Mouse (Mus musculus) T-helper 17 cell (primary cell): Measurements from ENCODE around the gene Sox13.

Source experiments
- in situ Hi-C, 2 experiments: fragments of 300-600 bp; cut with MboI, MseI; formaldehyde crosslinking; loops; 1 replicate in 1 of 2; 2 replicates in 1 of 2; pipeline ENCODE4 v1.15.1; 2025; ENCODE audit warnings: high pct_unique_total_duplicates in 2 of 2

Sox13 gene

GRCm38 (mm10) chr1:133400014-133400725 lies 24.0 kb downstream of the Sox13 start:
- in situ Hi-C loops: no loop called here

DNA sequence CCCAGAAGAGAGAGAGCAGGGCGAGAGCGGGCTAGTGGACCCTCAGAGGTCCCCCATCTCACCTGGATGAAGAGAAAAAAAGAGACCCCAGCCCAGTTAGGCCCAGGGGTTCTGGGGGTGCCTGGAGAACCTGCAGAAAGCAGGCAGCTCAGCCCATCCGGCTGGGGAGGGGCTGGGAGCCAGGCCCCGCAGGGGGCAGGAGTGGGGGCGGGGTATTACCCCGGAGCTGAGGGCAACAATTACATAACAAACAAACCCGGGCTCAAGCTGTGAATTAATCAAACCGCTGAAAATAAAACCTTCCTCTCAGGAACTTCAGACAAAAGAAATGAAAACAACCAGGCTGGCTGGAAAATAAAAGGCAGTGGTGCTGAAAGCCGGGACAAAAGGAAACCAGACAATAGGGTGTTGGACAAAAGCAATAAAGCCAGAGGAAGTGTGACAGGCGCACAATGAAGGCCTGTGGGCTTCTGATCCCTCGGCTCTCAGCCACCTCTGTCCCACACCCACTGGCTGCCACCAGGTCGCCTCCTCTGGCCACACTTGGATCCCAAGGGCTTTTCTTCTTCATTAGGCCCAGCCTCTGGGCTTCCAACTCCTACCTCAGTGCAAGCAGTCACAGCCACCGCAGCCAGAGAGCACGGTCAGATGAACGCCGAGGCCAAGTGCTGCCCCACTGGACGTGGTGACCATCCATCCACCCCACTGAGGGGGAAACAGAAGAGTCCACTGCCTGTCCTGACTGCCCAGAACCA lies 26.5 kb downstream of the Sox13 start:
- in situ Hi-C loops: no loop called here

DNA sequence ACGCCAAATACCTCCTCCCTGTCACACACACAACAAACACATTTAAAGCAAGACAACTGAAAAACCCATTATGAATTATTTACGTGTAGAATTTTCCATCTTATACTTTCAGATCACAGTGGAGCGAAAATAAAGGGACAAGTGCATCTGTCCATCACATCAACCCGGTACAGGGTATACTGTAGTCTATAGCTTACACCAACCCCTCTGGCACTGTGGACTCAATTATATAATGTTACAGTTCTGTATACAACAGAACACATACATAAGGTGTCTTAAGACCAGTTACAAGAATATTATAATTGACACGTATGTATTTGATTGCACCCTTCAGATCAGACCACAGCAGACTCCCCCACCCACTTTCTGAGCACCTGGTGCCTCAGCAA lies 27.1 kb downstream of the Sox13 start:
- in situ Hi-C loops: no loop called here

DNA sequence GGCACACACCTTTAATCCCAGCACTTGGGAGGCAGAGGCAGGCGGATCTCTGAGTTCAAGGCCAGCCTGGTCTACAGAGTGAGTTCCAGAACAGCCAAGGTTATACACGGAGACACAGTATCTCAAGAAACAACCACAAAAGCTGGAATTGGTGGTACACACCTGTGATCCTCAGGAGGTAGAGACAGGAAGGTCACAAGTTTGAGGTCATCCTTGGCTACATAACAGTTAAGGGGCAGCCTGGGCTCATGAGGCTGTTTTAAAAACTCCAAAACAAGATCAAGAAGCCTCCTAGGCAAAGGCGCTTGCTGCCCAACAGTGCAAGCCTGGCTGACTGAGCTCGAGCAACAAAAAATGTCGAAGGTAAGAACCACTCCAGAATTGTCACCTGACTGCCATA lies 27.5 kb downstream of the Sox13 start:
- in situ Hi-C loops: no loop called here

DNA sequence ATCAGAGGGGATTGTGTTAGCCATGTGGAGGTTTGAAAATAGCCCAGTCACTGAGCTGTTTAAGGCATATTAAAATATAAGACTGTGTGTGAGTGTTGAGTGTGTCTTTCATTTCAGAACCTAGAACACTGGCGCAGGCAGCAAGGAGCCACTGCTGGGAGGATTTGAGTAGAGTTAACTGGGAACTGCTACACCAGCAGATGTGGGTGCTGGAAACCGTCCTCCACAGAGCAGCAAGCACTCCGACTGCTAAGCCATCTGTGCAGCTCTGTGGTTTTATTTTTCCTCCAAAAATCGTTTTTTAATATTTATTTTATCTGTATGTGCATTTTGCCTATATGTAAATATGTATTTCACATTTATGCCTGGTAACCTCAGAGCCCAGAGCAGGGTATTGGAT lies 29.5 kb downstream of the Sox13 start:
- in situ Hi-C loops: no loop called here

GRCm38 (mm10) chr1:133387539-133388268 lies 36.5 kb downstream of the Sox13 start:
- in situ Hi-C loops: loop anchor here (5.0 to 10.0 kb wide), 3 partner anchors 215 to 727 kb away; partner anchors contain the start of gene Chit1 (in 1 of the 2)

DNA sequence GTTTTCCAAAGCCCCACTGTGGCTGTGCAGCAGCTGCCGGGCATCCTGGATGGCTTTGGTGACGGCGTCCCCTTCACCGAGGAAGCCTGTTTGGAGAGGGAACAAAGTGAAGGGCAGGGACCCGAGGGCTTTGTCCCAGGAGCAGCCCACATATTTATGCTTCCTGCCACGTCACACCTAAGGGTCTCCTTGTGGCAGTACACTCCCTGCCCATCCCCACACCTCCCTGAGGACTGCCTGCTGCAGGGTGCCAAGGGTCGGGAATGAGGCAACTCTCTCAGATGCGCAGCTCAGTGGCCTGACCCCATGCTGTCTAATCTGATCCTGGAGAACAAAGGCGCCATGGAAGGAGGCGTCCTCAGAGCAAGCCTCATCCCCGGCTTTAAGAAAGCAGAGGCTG lies 38.0 kb downstream of the Sox13 start:
- in situ Hi-C loops: loop anchor here (5.0 to 10.0 kb wide), 3 partner anchors 216 to 729 kb away; partner anchors contain the start of gene Chit1 (in 1 of the 2)

GRCm38 (mm10) chr1:133385506-133385905 lies 38.7 kb downstream of the Sox13 start:
- in situ Hi-C loops: loop anchor here (5.0 to 10.0 kb wide), 3 partner anchors 217 to 729 kb away; partner anchors contain the start of gene Chit1 (in 1 of the 2)

GRCm38 (mm10) chr1:133383157-133383783 lies 40.9 kb downstream of the Sox13 start:
- in situ Hi-C loops: loop anchor here (5.0 to 10.0 kb wide), 2 partner anchors 224 to 732 kb away; partner anchors contain the start of gene Chit1 (in 1 of the 2)

DNA sequence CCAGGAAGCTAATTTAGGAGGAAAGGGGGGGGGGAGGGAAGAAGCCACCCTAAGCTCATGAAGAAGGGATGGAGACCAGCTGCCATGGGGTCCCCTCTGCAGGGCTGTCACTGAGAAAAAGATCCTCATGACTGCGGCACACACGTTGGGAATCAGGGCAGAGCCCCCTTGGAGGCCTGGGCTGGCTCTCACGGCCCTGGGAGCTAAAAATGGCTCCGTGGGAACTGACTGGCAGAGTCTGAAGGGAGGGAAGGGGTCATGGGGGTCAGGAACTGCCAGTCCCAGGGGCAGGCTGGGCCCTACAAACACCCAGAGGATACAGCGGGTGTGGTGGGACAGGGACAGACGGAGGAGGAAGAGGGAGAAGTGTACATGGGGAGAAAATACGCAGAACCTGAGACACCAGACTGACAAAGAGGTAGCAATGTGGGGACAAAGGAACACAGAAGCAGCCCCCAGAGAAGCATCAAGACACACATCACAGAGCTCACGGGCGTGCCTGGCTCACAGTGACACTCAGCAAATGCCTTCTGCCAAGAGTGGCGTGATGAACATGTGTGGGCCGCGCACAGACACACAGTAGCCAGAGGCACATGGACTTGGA lies 41.5 kb downstream of the Sox13 start:
- in situ Hi-C loops: loop anchor here (5.0 to 10.0 kb wide), 2 partner anchors 225 to 732 kb away; partner anchors contain the start of gene Chit1 (in 1 of the 2)

- in situ Hi-C loops: loop anchor here (5.0 to 10.0 kb wide), 2 partner anchors 225 to 733 kb away; partner anchors contain the start of gene Chit1 (in 1 of the 2)
Observed at GRCm38 (mm10) chr1:133382008-133382407, 42.2 kb downstream of the Sox13 start.

DNA sequence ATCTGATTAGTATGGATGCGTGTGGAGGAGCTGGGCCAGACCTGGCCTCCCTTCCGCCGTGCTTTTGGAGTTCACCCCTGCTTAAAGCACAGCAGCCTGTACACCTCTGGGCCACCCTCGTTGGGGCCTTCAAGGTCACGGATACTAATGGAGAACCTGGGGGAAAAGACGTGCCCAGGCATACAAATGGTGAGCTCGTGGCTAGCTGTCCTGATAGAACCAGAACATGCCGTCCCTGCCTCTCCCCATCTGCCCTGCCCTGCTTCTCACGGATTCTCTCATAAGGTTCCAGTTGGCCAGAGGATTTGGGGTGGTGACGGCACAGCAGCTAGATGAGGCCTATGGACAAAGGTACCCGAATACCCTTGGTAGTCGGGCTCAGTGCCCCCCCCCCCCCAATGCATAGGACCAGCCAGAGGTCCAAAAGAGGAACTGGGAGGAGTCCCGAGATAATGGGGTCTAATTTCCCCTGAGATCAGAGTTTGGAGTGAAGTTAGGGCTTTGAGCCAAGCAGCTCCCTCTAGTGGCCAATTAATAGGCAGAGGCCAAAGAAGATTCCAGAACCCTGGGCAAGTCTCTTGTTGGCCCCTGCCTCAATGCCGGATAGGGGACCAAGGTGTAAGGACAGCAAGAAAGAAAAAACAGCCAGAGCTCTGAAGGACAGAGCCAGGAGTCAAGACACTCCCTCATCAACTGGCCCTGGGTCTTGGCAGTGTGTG lies 43.7 kb downstream of the Sox13 start:
- in situ Hi-C loops: loop anchor here (5.0 to 10.0 kb wide), 2 partner anchors 227 to 734 kb away; partner anchors contain the start of gene Chit1 (in 1 of the 2)

- in situ Hi-C loops: loop anchor here (5.0 to 10.0 kb wide), 2 partner anchors 227 to 735 kb away; partner anchors contain the start of gene Chit1 (in 1 of the 2)
Observed at GRCm38 (mm10) chr1:133379986-133380320, 44.2 kb downstream of the Sox13 start.

DNA sequence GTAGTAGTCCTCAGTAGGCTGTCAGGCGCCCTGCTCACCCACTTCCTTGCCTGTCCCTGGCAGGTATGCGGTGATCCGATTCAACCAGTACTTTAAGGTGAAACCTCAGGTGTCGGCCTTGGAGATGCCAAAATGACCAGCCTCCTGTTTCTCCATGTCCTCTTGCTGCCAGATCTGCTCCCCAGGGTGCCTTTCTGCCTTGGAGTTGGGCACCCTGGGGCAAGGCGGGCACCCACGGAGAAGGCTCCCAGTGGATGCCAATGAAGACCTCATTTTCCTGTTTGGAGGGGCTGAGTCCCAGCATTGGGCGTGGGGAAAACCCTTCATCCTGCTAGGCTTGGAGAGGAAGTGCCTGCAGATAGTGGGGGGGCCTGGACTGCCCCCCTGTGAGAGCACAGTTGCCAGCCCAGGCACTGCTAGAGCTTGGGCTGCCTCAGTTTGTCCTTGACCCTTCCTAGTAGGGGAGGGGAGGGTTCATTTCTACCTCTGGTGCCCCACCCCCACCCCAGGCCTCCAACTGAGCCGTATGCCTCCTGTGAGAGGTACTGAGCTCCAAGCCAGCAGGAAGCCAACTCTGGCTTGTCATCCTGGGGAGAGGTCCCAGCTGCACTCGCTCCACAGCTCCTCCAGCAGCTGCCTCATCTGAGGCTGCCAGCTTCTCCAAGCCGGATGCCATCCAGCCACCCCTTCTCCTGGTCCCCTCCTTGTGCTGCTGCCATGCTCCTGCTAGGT lies 44.8 kb downstream of the Sox13 start:
- in situ Hi-C loops: no loop called here

DNA sequence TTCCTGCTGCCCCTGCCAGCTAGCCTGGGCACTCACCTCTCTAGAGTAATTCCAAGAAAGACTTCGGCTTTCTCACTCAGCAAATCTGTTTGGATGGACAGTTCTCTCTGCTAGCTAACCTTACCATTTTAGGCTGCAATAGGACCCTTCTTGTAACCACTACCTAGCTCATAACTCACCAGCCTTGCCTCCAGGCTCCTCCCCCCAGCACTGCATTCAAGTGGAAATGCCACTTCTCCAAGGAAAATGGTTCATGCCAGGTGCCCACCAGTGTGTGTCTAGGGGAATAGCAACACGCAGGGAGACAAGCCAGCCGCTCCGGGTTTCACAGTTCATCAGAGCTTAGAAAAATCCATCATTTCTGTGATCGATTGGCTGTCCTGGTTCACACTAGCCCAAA lies 46.6 kb downstream of the Sox13 start:
- in situ Hi-C loops: no loop called here

DNA sequence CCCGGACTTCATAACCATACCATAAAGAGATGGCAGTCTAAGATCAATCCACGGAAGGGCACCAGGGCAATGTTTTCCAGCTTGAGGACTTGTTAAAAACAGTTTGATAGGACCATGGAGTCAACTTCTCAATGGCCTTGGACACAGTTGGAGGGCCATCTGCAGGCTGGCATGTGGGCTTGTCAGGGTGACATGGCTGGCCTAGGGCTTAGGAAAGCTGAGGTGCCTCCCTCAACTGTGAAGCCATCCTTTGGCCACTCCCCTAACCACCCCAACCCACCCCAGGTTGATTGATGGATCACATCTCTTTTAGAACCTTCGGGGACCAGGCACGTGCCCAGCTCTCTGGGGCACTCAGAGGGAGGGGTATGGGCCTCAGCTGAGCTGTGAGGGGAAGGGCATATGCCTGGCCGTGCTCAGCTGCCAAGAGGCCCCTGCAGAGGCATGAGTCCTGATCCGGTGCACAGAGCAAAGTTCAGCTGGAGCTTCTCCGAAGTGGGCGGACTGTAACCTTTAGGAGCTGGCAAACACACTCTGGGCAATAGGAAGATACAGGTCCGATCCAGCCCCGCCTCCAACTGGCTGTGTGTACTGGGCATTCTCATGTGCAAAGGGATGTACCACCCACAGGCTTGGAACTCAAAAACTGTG lies 48.4 kb downstream of the Sox13 start:
- in situ Hi-C loops: no loop called here

GRCm38 (mm10) chr1:133372113-133372512 lies 52.1 kb downstream of the Sox13 start:
- in situ Hi-C loops: no loop called here

- in situ Hi-C loops: no loop called here
Observed at GRCm38 (mm10) chr1:133371431-133371830, 52.7 kb downstream of the Sox13 start.

GRCm38 (mm10) chr1:133370352-133370751 lies 53.8 kb downstream of the Sox13 start:
- in situ Hi-C loops: no loop called here
